Mouse (Mus musculus): Measurements from ENCODE around the gene 3110001I22Rik. TPM values are rescaled to one million over a fixed set of nuclear protein-coding genes. Genes with fewer than 3 reads are reported as not detected.

Gene 3110001I22Rik
- total and polyA plus RNA-seq, 3 experiments, result 8.8 to 10.8 TPM; not detected in 1

DNA sequence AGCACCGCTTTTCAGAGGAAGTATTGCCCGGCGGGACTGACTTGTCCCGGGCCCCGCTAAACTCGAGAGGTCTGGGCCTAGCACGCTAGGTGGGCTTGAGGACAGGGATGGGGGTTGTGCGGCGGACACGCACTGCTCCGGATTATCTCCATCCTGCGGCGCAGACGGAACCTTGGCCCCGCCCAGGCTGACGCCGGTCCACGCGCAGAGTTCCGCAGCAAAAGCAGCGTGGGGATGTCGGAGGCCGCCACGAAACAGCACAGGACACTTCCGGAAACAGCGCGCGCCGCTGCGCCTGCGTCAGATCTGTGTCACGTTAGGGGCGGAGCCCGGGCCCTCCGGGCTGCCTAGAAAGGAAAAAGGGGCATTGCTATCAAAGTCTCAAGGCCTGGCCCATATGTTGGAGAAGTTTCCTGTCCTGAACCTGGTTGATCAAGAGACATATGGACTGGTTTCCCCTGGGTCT is 3.8 kb upstream of the 3110001I22Rik start, which contains the start of gene Parn (continued):
- TF ChIP-seq POLR2A (IDR thresholded peaks at IDR 0.05; ENCODE audit: control insufficient read depth in 1 of 2, insufficient read depth in 1 of 2, low read depth in 1 of 2, low read length in 2 of 2, poor library complexity in 1 of 2) (peak; percentile 89 to 91), CHD2 (IDR thresholded peaks at IDR 0.05; ENCODE audit: low read length) (no peak), TAL1 (IDR thresholded peaks at IDR 0.05; ENCODE audit: low read length) (no peak), MYB (IDR thresholded peaks at IDR 0.05; ENCODE audit: low read depth, low read length) (no peak), CTCF (IDR thresholded peaks at IDR 0.05 in 2 of 3, conservative IDR thresholded peaks at IDR 0.05 in 1 of 3; ENCODE audit: control insufficient read depth in 1 of 3, insufficient read depth in 1 of 3, low read depth in 2 of 3, low read length in 3 of 3, poor library complexity in 1 of 3, severe bottlenecking in 1 of 3) (no peak), RCOR1 (IDR thresholded peaks at IDR 0.05; ENCODE audit: low read depth, low read length) (no peak), MAFK (IDR thresholded peaks at IDR 0.05; ENCODE audit: borderline replicate concordance, low read depth, low read length) (no peak), HCFC1 (IDR thresholded peaks at IDR 0.05; ENCODE audit: low read depth, low read length) (peak; percentile 84), CHD1 (IDR thresholded peaks at IDR 0.05; ENCODE audit: low read depth, low read length) (no peak; the same call in 1 of the 2 replicates), JUND (IDR thresholded peaks at IDR 0.05; ENCODE audit: low read depth, low read length) (no peak), GATA1 (IDR thresholded peaks at IDR 0.05; ENCODE audit: low read depth, low read length) (peak; percentile 44; the same call in 1 of the 2 replicates), MXI1 (IDR thresholded peaks at IDR 0.05; ENCODE audit: low read depth, low read length) (peak; percentile 97), MEF2A (IDR thresholded peaks at IDR 0.05; ENCODE audit: extremely low read depth, insufficient replicate concordance, low read depth, low read length, poor library complexity, severe bottlenecking) (no peak), NELFE (IDR thresholded peaks at IDR 0.05; ENCODE audit: low read depth, low read length) (peak; percentile 81), MAX (IDR thresholded peaks at IDR 0.05; ENCODE audit: low read length) (peak; percentile 83), TBP (IDR thresholded peaks at IDR 0.05; ENCODE audit: low read depth, low read length) (peak; percentile 90), ZMIZ1 (IDR thresholded peaks at IDR 0.05; ENCODE audit: low read depth, low read length) (peak; percentile 79)

DNA sequence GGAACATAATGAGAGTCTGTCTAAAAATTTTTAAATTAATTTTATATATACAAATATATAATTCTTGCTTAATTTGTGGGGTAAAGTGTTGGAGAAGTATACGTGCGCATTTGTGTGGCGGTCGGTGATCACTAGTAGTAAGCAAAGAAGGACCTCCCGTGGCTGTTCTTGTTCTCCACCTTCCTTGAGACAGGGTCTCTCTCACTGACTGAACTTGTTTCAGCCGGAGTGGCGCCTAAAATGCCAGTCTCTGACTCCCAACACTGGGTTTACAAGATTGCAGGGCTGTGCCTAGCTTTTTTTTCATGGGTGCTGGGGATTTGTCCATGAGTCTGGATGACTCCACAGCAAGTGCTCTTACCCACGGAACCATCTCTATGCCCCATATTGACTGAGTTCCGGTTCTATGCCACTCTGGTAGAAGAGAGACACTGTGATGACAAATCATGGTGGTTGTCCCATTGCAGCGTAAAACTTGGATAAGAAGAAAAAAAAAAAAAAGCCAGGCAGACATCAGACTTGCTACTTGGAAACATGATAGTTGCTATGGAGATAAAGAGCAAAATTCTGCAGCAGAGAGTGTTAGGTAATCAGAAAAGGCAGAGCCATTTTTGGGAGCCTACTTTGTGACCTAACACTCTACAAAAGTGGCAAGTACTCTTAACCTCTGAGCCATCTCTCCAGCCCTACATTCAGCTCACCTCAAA is 3.2 kb upstream of the 3110001I22Rik start:
- peak overlapping the region; percentile 88 for H3K27ac ChIP-seq (ENCODE audit: control insufficient read depth, low read depth, low read length)
- no peaks in the 10 kb centered on the region for H3K9me3 ChIP-seq (replicated peaks; ENCODE audit: insufficient read depth, low read length)
- TF ChIP-seq NELFE (IDR thresholded peaks at IDR 0.05; ENCODE audit: low read depth, low read length), result no peak
- peak; percentile 97 for TF ChIP-seq GATA1 (IDR thresholded peaks at IDR 0.05; ENCODE audit: low read depth, low read length)
- TF ChIP-seq BHLHE40 (IDR thresholded peaks at IDR 0.05; ENCODE audit: borderline replicate concordance, low read depth, low read length), result peak; percentile 13; the same call in 1 of the 2 replicates
- peak; percentile 80 for TF ChIP-seq SIN3A (IDR thresholded peaks at IDR 0.05; ENCODE audit: low read length)
- TF ChIP-seq MXI1 (IDR thresholded peaks at IDR 0.05; ENCODE audit: low read depth, low read length), result 0 out of 2 replicates have a peak, but pooled peaks have one; percentile 49
- TF ChIP-seq GABPA (IDR thresholded peaks at IDR 0.05; ENCODE audit: low read depth, low read length), result no peak
- no peak for TF ChIP-seq USF1 (IDR thresholded peaks at IDR 0.05; ENCODE audit: low read depth, low read length)
- TF ChIP-seq CHD1 (IDR thresholded peaks at IDR 0.05; ENCODE audit: low read depth, low read length), result no peak
- no peak for TF ChIP-seq POLR2AphosphoS2 (IDR thresholded peaks at IDR 0.05; ENCODE audit: low read length)
- no peak for TF ChIP-seq MEF2A (IDR thresholded peaks at IDR 0.05; ENCODE audit: extremely low read depth, insufficient replicate concordance, low read depth, low read length, poor library complexity, severe bottlenecking)
- no peak for TF ChIP-seq SMC3 (IDR thresholded peaks at IDR 0.05; ENCODE audit: low read depth, low read length)
- no peak for TF ChIP-seq CHD2 (IDR thresholded peaks at IDR 0.05; ENCODE audit: low read length)
- no peak for TF ChIP-seq E2F4 (IDR thresholded peaks at IDR 0.05; ENCODE audit: borderline replicate concordance, low read depth, low read length)
- no peak for TF ChIP-seq POLR2A (IDR thresholded peaks at IDR 0.05; ENCODE audit: control insufficient read depth in 1 of 2, insufficient read depth in 1 of 2, low read depth in 1 of 2, low read length in 2 of 2, poor library complexity in 1 of 2)
- TF ChIP-seq MAZ (IDR thresholded peaks at IDR 0.05; ENCODE audit: low read depth, low read length), result no peak
- TF ChIP-seq HCFC1 (IDR thresholded peaks at IDR 0.05; ENCODE audit: low read depth, low read length), result peak; percentile 62; the same call in 1 of the 2 replicates
- no peak for TF ChIP-seq RAD21 (IDR thresholded peaks at IDR 0.05; ENCODE audit: low read depth, low read length)
- TF ChIP-seq UBTF (IDR thresholded peaks at IDR 0.05; ENCODE audit: borderline replicate concordance, insufficient read depth, low read depth, low read length), result no peak
- TF ChIP-seq ZC3H11A (IDR thresholded peaks at IDR 0.05; ENCODE audit: low read depth, low read length), result no peak
- no peak for TF ChIP-seq JUND (IDR thresholded peaks at IDR 0.05; ENCODE audit: low read depth, low read length)
- no peak for TF ChIP-seq NRF1 (IDR thresholded peaks at IDR 0.05; ENCODE audit: insufficient read depth, low read depth, low read length, poor library complexity, severe bottlenecking)
- no peak for TF ChIP-seq MAFK (IDR thresholded peaks at IDR 0.05; ENCODE audit: borderline replicate concordance, low read depth, low read length)
- peak; percentile 100 for TF ChIP-seq ZNF384 (IDR thresholded peaks at IDR 0.05; ENCODE audit: low read depth, low read length)
- TF ChIP-seq ZKSCAN1 (IDR thresholded peaks at IDR 0.05; ENCODE audit: low read depth, low read length), result peak; percentile 40; the same call in 1 of the 2 replicates
- peak; percentile 63; the same call in 1 of the 2 replicates for TF ChIP-seq RCOR1 (IDR thresholded peaks at IDR 0.05; ENCODE audit: low read depth, low read length)

More for the DNA sequence above, 3.2 kb upstream of the 3110001I22Rik start:
- peak overlapping the region; percentile 57 for H3K9ac ChIP-seq (ENCODE audit: control insufficient read depth, low read depth, low read length, poor library complexity, severe bottlenecking)
- H3K27me3 ChIP-seq (ENCODE audit: control insufficient read depth in 1 of 2, insufficient read depth in 2 of 2, low read length in 2 of 2), result no peaks in the 10 kb centered on the region
- H3K36me3 ChIP-seq (ENCODE audit: control insufficient read depth in 1 of 2, insufficient read depth in 2 of 2, low read length in 2 of 2), result peaks cover 2 to 22% of the 10 kb centered on the region in 2 experiments; a peak in 3 of 4 replicates
- DNase-seq (ENCODE audit: low read depth, low spot score), result peak; percentile 86
- H3K4me1 ChIP-seq (ENCODE audit: control insufficient read depth in 1 of 2, insufficient read depth in 2 of 2, low read length in 2 of 2), result peaks cover 3 to 20% of the 10 kb centered on the region in 2 experiments; a peak in 3 of 4 replicates
- peaks cover 22% of the 10 kb centered on the region for H3K79me2 ChIP-seq (ENCODE audit: control insufficient read depth, insufficient read depth, low read length, poor library complexity)
- peak overlapping the region; percentile 81 to 94 for H3K4me3 ChIP-seq (ENCODE audit: control insufficient read depth in 1 of 2, insufficient read depth in 1 of 2, low read depth in 2 of 2, low read length in 2 of 2)

Data from MEL (cell line).